Mouse (Mus musculus): ENCODE results near the gene Zfp536. TPM values are rescaled to one million over a fixed set of nuclear protein-coding genes. Genes with fewer than 3 reads are reported as not detected.
"Not testable (repeated sequence)": the region's sequence is repeated elsewhere in the genome, so short reads cannot be mapped to it uniquely, and the experiment has no call there.

The Zfp536 gene
- polyA plus RNA-seq, 1 experiment from 2014 or later = 5.1 TPM

GRCm38 (mm10) chr7:37625758-37626157 is 147.7 kb downstream of the Zfp536 start:
- 45% methylated on average over 8 of the region's 8 CpGs for WGBS
- H3K4me1 ChIP-seq (replicated peaks) = peaks cover 3% of the 10 kb centered on the region; the same call in 1 of the 2 replicates
- no peak for ATAC-seq (ENCODE audit: insufficient number of reproducible peaks, low FRiP score)
- no peaks in the 10 kb centered on the region for H3K36me3 ChIP-seq
- no peak overlapping the region for H3K9ac ChIP-seq
- H3K9me3 ChIP-seq (replicated peaks) = no peaks in the 10 kb centered on the region
- no peak overlapping the region for H3K4me2 ChIP-seq
- no peak overlapping the region for H3K4me3 ChIP-seq
- peaks cover 41% of the 10 kb centered on the region for H3K27me3 ChIP-seq (replicated peaks)
- H3K27ac ChIP-seq (ENCODE audit: poor library complexity, severe bottlenecking) = no peak overlapping the region

GRCm38 (mm10) chr7:37624759-37625340 is 148.6 kb downstream of the Zfp536 start:
- H3K9ac ChIP-seq = peak overlapping the region; percentile 66
- peaks cover 3% of the 10 kb centered on the region; the same call in 1 of the 2 replicates for H3K4me1 ChIP-seq (replicated peaks)
- H3K36me3 ChIP-seq = no peaks in the 10 kb centered on the region
- peak overlapping the region; percentile 98 for H3K4me2 ChIP-seq
- peaks cover 48% of the 10 kb centered on the region for H3K27me3 ChIP-seq (replicated peaks)
- 11% methylated on average over 20 of the region's 20 CpGs for WGBS
- H3K9me3 ChIP-seq (replicated peaks) = no peaks in the 10 kb centered on the region
- no peak overlapping the region for H3K27ac ChIP-seq (ENCODE audit: poor library complexity, severe bottlenecking)
- peak overlapping the region; percentile 56 for H3K4me3 ChIP-seq
- ATAC-seq (ENCODE audit: insufficient number of reproducible peaks, low FRiP score) = 0 out of 2 replicates have a peak, but pooled peaks have one; percentile 25

GRCm38 (mm10) chr7:37623903-37624758 is 149.3 kb downstream of the Zfp536 start:
- WGBS = 2% methylated on average over 61 of the region's 62 CpGs
- peaks cover 53% of the 10 kb centered on the region for H3K27me3 ChIP-seq (replicated peaks)
- H3K9ac ChIP-seq = peak overlapping the region; percentile 66
- H3K4me3 ChIP-seq = peak overlapping the region; percentile 56
- peaks cover 3% of the 10 kb centered on the region; the same call in 1 of the 2 replicates for H3K4me1 ChIP-seq (replicated peaks)
- H3K36me3 ChIP-seq = no peaks in the 10 kb centered on the region
- peak overlapping the region; percentile 98 for H3K4me2 ChIP-seq
- no peaks in the 10 kb centered on the region for H3K9me3 ChIP-seq (replicated peaks)
- ATAC-seq (ENCODE audit: insufficient number of reproducible peaks, low FRiP score) = peak; percentile 57
- H3K27ac ChIP-seq (ENCODE audit: poor library complexity, severe bottlenecking) = no peak overlapping the region

- no peak overlapping the region for H3K27ac ChIP-seq (ENCODE audit: poor library complexity, severe bottlenecking)
- H3K4me2 ChIP-seq = no peak overlapping the region
- no peaks in the 10 kb centered on the region for H3K9me3 ChIP-seq (replicated peaks)
- no peaks in the 10 kb centered on the region for H3K36me3 ChIP-seq
- H3K4me3 ChIP-seq = no peak overlapping the region
- WGBS = 67% methylated on average over 7 of the region's 7 CpGs
- H3K27me3 ChIP-seq (replicated peaks) = peaks cover 56% of the 10 kb centered on the region
- H3K9ac ChIP-seq = no peak overlapping the region
- ATAC-seq (ENCODE audit: insufficient number of reproducible peaks, low FRiP score) = no peak
- H3K4me1 ChIP-seq (replicated peaks) = peaks cover 7% of the 10 kb centered on the region
These were observed 154.2 kb downstream of the Zfp536 start for GRCm38 (mm10) chr7:37619254-37619653.

GRCm38 (mm10) chr7:37617880-37618279 is 155.6 kb downstream of the Zfp536 start:
- peaks cover 14% of the 10 kb centered on the region for H3K4me1 ChIP-seq (replicated peaks)
- no peaks in the 10 kb centered on the region for H3K9me3 ChIP-seq (replicated peaks)
- H3K27me3 ChIP-seq (replicated peaks) = peaks cover 48% of the 10 kb centered on the region
- H3K9ac ChIP-seq = no peak overlapping the region
- H3K4me3 ChIP-seq = no peak overlapping the region
- WGBS = 85% methylated on average over 2 of the region's 2 CpGs
- no peaks in the 10 kb centered on the region for H3K36me3 ChIP-seq
- no peak for ATAC-seq (ENCODE audit: insufficient number of reproducible peaks, low FRiP score)
- H3K27ac ChIP-seq (ENCODE audit: poor library complexity, severe bottlenecking) = no peak overlapping the region
- H3K4me2 ChIP-seq = no peak overlapping the region

- no peaks in the 10 kb centered on the region for H3K36me3 ChIP-seq
- no peak overlapping the region for H3K9ac ChIP-seq
- H3K9me3 ChIP-seq (replicated peaks) = no peaks in the 10 kb centered on the region
- no peak overlapping the region for H3K4me2 ChIP-seq
- no peak for ATAC-seq (ENCODE audit: insufficient number of reproducible peaks, low FRiP score)
- H3K4me3 ChIP-seq = no peak overlapping the region
- peaks cover 14% of the 10 kb centered on the region for H3K4me1 ChIP-seq (replicated peaks)
- H3K27me3 ChIP-seq (replicated peaks) = peaks cover 45% of the 10 kb centered on the region
- H3K27ac ChIP-seq (ENCODE audit: poor library complexity, severe bottlenecking) = no peak overlapping the region
- WGBS = 76% methylated on average over 4 of the region's 4 CpGs
These were observed 157.5 kb downstream of the Zfp536 start for GRCm38 (mm10) chr7:37615932-37616331.

GRCm38 (mm10) chr7:37614381-37614780 is 159.1 kb downstream of the Zfp536 start:
- Histone ChIP-seq H3K9me3 (replicated peaks) (no peaks in the 10 kb centered on the region), H3K9ac (no peak overlapping the region), H3K27me3 (replicated peaks) (peaks cover 46% of the 10 kb centered on the region), H3K27ac (ENCODE audit: poor library complexity, severe bottlenecking) (no peak overlapping the region), H3K4me1 (replicated peaks) (peaks cover 14% of the 10 kb centered on the region), H3K4me3 (no peak overlapping the region), H3K4me2 (peak overlapping the region; percentile 6; the same call in 1 of the 2 replicates), H3K36me3 (no peaks in the 10 kb centered on the region)
- no peak for ATAC-seq (ENCODE audit: insufficient number of reproducible peaks, low FRiP score)
- WGBS = 16% methylated on average over 10 of the region's 10 CpGs

- Histone ChIP-seq H3K4me1 (replicated peaks) (0 out of 2 replicates have a peak, but pooled peaks cover under 1% of the 10 kb centered on the region), H3K9me3 (replicated peaks) (peaks cover 4% of the 10 kb centered on the region; the same call in 1 of the 2 replicates), H3K27me3 (replicated peaks) (peaks cover 29% of the 10 kb centered on the region), H3K9ac (no peak overlapping the region), H3K4me3 (no peak overlapping the region), H3K4me2 (no peak overlapping the region), H3K36me3 (no peaks in the 10 kb centered on the region), H3K27ac (ENCODE audit: poor library complexity, severe bottlenecking) (no peak overlapping the region)
- ATAC-seq (ENCODE audit: insufficient number of reproducible peaks, low FRiP score) = no peak
- 89% methylated on average over 14 of the region's 14 CpGs for WGBS
These were observed 164.9 kb downstream of the Zfp536 start for GRCm38 (mm10) chr7:37608556-37608955.

GRCm38 (mm10) chr7:37607906-37608305 is 165.5 kb downstream of the Zfp536 start:
- Histone ChIP-seq H3K9me3 (replicated peaks) (peaks cover 4% of the 10 kb centered on the region; the same call in 1 of the 2 replicates), H3K4me2 (no peak overlapping the region), H3K36me3 (no peaks in the 10 kb centered on the region), H3K27ac (ENCODE audit: poor library complexity, severe bottlenecking) (no peak overlapping the region), H3K27me3 (replicated peaks) (peaks cover 27% of the 10 kb centered on the region), H3K9ac (no peak overlapping the region), H3K4me1 (replicated peaks) (no peaks in the 10 kb centered on the region), H3K4me3 (no peak overlapping the region)
- 88% methylated on average over 6 of the region's 6 CpGs for WGBS
- ATAC-seq (ENCODE audit: insufficient number of reproducible peaks, low FRiP score) = no peak

- H3K4me1 ChIP-seq (replicated peaks) = no peaks in the 10 kb centered on the region
- H3K4me2 ChIP-seq = no peak overlapping the region
- no peaks in the 10 kb centered on the region for H3K36me3 ChIP-seq
- 73% methylated on average over 5 of the region's 5 CpGs for WGBS
- peaks cover 4% of the 10 kb centered on the region; the same call in 1 of the 2 replicates for H3K9me3 ChIP-seq (replicated peaks)
- H3K4me3 ChIP-seq = no peak overlapping the region
- H3K27ac ChIP-seq (ENCODE audit: poor library complexity, severe bottlenecking) = no peak overlapping the region
- no peak overlapping the region for H3K9ac ChIP-seq
- ATAC-seq (ENCODE audit: insufficient number of reproducible peaks, low FRiP score) = no peak
- peaks cover 21% of the 10 kb centered on the region for H3K27me3 ChIP-seq (replicated peaks)
These were observed 167.0 kb downstream of the Zfp536 start for GRCm38 (mm10) chr7:37606472-37606871.

GRCm38 (mm10) chr7:37603525-37603909 is 169.9 kb downstream of the Zfp536 start:
- not testable (repeated sequence) for H3K36me3 ChIP-seq; ATAC-seq (ENCODE audit: insufficient number of reproducible peaks, low FRiP score); H3K27ac ChIP-seq (ENCODE audit: poor library complexity, severe bottlenecking); H3K9me3 ChIP-seq (replicated peaks); H3K4me1 ChIP-seq (replicated peaks); H3K4me3 ChIP-seq; H3K27me3 ChIP-seq (replicated peaks); H3K4me2 ChIP-seq; H3K9ac ChIP-seq

Measured in heart, embryonic 12.5 days (tissue).